Mouse (Mus musculus) embryo, embryonic 10.5 days (tissue): ENCODE results near the gene Macrod2.

Source experiments
- DNase-seq: peaks from one replicate; pipeline ENCODE4 v3.0.0-alpha.2; 2015; ENCODE audit warnings: low spot score

Macrod2 gene

GRCm38 (mm10) chr2:141477585-141477984, 1082.5 kb downstream of the Macrod2 start:
- no peak for DNase-seq

GRCm38 (mm10) chr2:141490518-141490917, 1095.4 kb downstream of the Macrod2 start:
- no peak for DNase-seq

GRCm38 (mm10) chr2:141505451-141505850, 1110.3 kb downstream of the Macrod2 start:
- DNase-seq, result no peak

GRCm38 (mm10) chr2:141507929-141508897, 1113.1 kb downstream of the Macrod2 start:
- DNase-seq, result no peak

GRCm38 (mm10) chr2:141514976-141515375, 1119.9 kb downstream of the Macrod2 start:
- DNase-seq, result peak; percentile 15

- no peak for DNase-seq
Measured at GRCm38 (mm10) chr2:141522081-141522480, 1127.0 kb downstream of the Macrod2 start.

- no peak for DNase-seq
Measured at GRCm38 (mm10) chr2:141545877-141546276, 1150.8 kb downstream of the Macrod2 start.

- no peak for DNase-seq
Measured at GRCm38 (mm10) chr2:141551701-141552100, 1156.6 kb downstream of the Macrod2 start.

- peak; percentile 9 for DNase-seq
Measured at GRCm38 (mm10) chr2:141556747-141557146, 1161.6 kb downstream of the Macrod2 start.

GRCm38 (mm10) chr2:141558242-141558827, 1163.2 kb downstream of the Macrod2 start:
- DNase-seq, result no peak

- no peak for DNase-seq
Measured at GRCm38 (mm10) chr2:141565986-141566385, 1170.9 kb downstream of the Macrod2 start.

GRCm38 (mm10) chr2:141571360-141571759, 1176.3 kb downstream of the Macrod2 start:
- DNase-seq, result peak; percentile 42

GRCm38 (mm10) chr2:141578206-141578605, 1183.1 kb downstream of the Macrod2 start:
- DNase-seq, result no peak

GRCm38 (mm10) chr2:141582431-141582830, 1187.3 kb downstream of the Macrod2 start:
- no peak for DNase-seq

- DNase-seq, result peak; percentile 25
Measured at GRCm38 (mm10) chr2:141582933-141583332, 1187.8 kb downstream of the Macrod2 start.

GRCm38 (mm10) chr2:141587290-141587689, 1192.2 kb downstream of the Macrod2 start:
- no peak for DNase-seq

GRCm38 (mm10) chr2:141591326-141591725, 1196.2 kb downstream of the Macrod2 start:
- DNase-seq, result peak; percentile 77

- no peak for DNase-seq
Measured at GRCm38 (mm10) chr2:141594811-141595210, 1199.7 kb downstream of the Macrod2 start.

- no peak for DNase-seq
Measured at GRCm38 (mm10) chr2:141617721-141618120, 1222.6 kb downstream of the Macrod2 start.

GRCm38 (mm10) chr2:141618257-141618656, 1223.1 kb downstream of the Macrod2 start:
- DNase-seq, result no peak

- DNase-seq, result no peak
Measured at GRCm38 (mm10) chr2:141664051-141664450, 1268.9 kb downstream of the Macrod2 start.

GRCm38 (mm10) chr2:141672814-141673213, 1277.7 kb downstream of the Macrod2 start:
- no peak for DNase-seq

- DNase-seq, result no peak
Measured at GRCm38 (mm10) chr2:141673405-141673804, 1278.3 kb downstream of the Macrod2 start.
